Mouse (Mus musculus): Measurements from ENCODE around the gene Nhs. TPM values are rescaled to one million over a fixed set of nuclear protein-coding genes. Genes with fewer than 3 reads are reported as not detected.
"Not testable (repeated sequence)": the region's sequence is repeated elsewhere in the genome, so short reads cannot be mapped to it uniquely, and the experiment has no call there.

Nhs gene
- total and polyA plus RNA-seq, 3 experiments = 0.04 TPM; not detected in 2

- TF ChIP-seq KAT2A (conservative IDR thresholded peaks at IDR 0.05; ENCODE audit: low read depth, low read length) = no peak
- TF ChIP-seq TCF12 (IDR thresholded peaks at IDR 0.05; ENCODE audit: low read depth, low read length) = no peak
- TF ChIP-seq USF1 (IDR thresholded peaks at IDR 0.05; ENCODE audit: low read depth, low read length) = no peak
- no peak for TF ChIP-seq MAZ (IDR thresholded peaks at IDR 0.05; ENCODE audit: low read depth, low read length)
- no peak for TF ChIP-seq HCFC1 (IDR thresholded peaks at IDR 0.05; ENCODE audit: low read depth, low read length)
- no peak for TF ChIP-seq NELFE (IDR thresholded peaks at IDR 0.05; ENCODE audit: low read depth, low read length)
- no peak for TF ChIP-seq GABPA (IDR thresholded peaks at IDR 0.05; ENCODE audit: low read depth, low read length)
- TF ChIP-seq MAX (IDR thresholded peaks at IDR 0.05; ENCODE audit: low read length) = no peak
- no peak for TF ChIP-seq SIN3A (IDR thresholded peaks at IDR 0.05; ENCODE audit: low read length)
- TF ChIP-seq USF2 (IDR thresholded peaks at IDR 0.05; ENCODE audit: borderline replicate concordance in 1 of 2, insufficient read depth in 1 of 2, low read depth in 1 of 2, low read length in 2 of 2) = no peak
- TF ChIP-seq CHD1 (IDR thresholded peaks at IDR 0.05; ENCODE audit: low read depth, low read length) = no peak
- H3K27ac ChIP-seq (ENCODE audit: control insufficient read depth, low read depth, low read length) = no peak overlapping the region
Observed at GRCm38 (mm10) chrX:161853626-161854312, 305.8 kb downstream of the Nhs start.

GRCm38 (mm10) chrX:161826186-161826585 lies 333.3 kb downstream of the Nhs start:
- H3K4me1 ChIP-seq (ENCODE audit: control insufficient read depth in 1 of 2, insufficient read depth in 2 of 2, low read length in 2 of 2); H3K79me2 ChIP-seq (ENCODE audit: control insufficient read depth, insufficient read depth, low read length, poor library complexity); H3K9ac ChIP-seq (ENCODE audit: control insufficient read depth, low read depth, low read length, poor library complexity, severe bottlenecking); H3K27me3 ChIP-seq (ENCODE audit: control insufficient read depth in 1 of 2, insufficient read depth in 2 of 2, low read length in 2 of 2); H3K9me3 ChIP-seq (replicated peaks; ENCODE audit: insufficient read depth, low read length); H3K36me3 ChIP-seq (ENCODE audit: control insufficient read depth in 1 of 2, insufficient read depth in 2 of 2, low read length in 2 of 2); H3K4me3 ChIP-seq (ENCODE audit: control insufficient read depth in 1 of 2, insufficient read depth in 1 of 2, low read depth in 2 of 2, low read length in 2 of 2); H3K27ac ChIP-seq (ENCODE audit: control insufficient read depth, low read depth, low read length): not testable (repeated sequence)
- peak in 2 of 3 experiments; percentile 48 to 70; a peak in 4 of 6 replicates for TF ChIP-seq CTCF (IDR thresholded peaks at IDR 0.05 in 2 of 3, conservative IDR thresholded peaks at IDR 0.05 in 1 of 3; ENCODE audit: control insufficient read depth in 1 of 3, insufficient read depth in 1 of 3, low read depth in 2 of 3, low read length in 3 of 3, poor library complexity in 1 of 3, severe bottlenecking in 1 of 3)
- TF ChIP-seq RAD21 (IDR thresholded peaks at IDR 0.05; ENCODE audit: low read depth, low read length) = peak; percentile 74
- TF ChIP-seq SMC3 (IDR thresholded peaks at IDR 0.05; ENCODE audit: low read depth, low read length) = peak; percentile 64
- peak; percentile 62 for TF ChIP-seq ZC3H11A (IDR thresholded peaks at IDR 0.05; ENCODE audit: low read depth, low read length)
- peak; percentile 65 for DNase-seq (ENCODE audit: low read depth, low spot score)

More at GRCm38 (mm10) chrX:161853626-161854312, 305.8 kb downstream of the Nhs start:
- Histone ChIP-seq H3K9ac (ENCODE audit: control insufficient read depth, low read depth, low read length, poor library complexity, severe bottlenecking) (no peak overlapping the region), H3K36me3 (ENCODE audit: control insufficient read depth in 1 of 2, insufficient read depth in 2 of 2, low read length in 2 of 2) (no peaks in the 10 kb centered on the region), H3K27me3 (ENCODE audit: control insufficient read depth in 1 of 2, insufficient read depth in 2 of 2, low read length in 2 of 2) (no peaks in the 10 kb centered on the region; a peak in 1 of 4 replicates), H3K79me2 (ENCODE audit: control insufficient read depth, insufficient read depth, low read length, poor library complexity) (no peaks in the 10 kb centered on the region), H3K4me3 (ENCODE audit: control insufficient read depth in 1 of 2, insufficient read depth in 1 of 2, low read depth in 2 of 2, low read length in 2 of 2) (no peak overlapping the region), H3K9me3 (replicated peaks; ENCODE audit: insufficient read depth, low read length) (no peaks in the 10 kb centered on the region), H3K4me1 (ENCODE audit: control insufficient read depth in 1 of 2, insufficient read depth in 2 of 2, low read length in 2 of 2) (no peaks in the 10 kb centered on the region)
- DNase-seq (ENCODE audit: low read depth, low spot score) = no peak

Measured in MEL (cell line).